Mouse (Mus musculus) hindbrain, postnatal 0 days (tissue): ENCODE measurements around the gene Bfar. TPM values are rescaled to one million over a fixed set of nuclear protein-coding genes. Genes with fewer than 3 reads are reported as not detected.

Source experiments
- ATAC-seq: fragments of 200-750 bp; cut with Nextera tagmentation; 2 replicates; pipeline ENCODE4 v1.8.0; 2017; ENCODE audit warnings: mild to moderate bottlenecking, moderate TSS enrichment, moderate library complexity
- DNase-seq: peaks from one replicate; pipeline ENCODE4 v3.0.0-alpha.2; 2015; ENCODE audit warnings: low spot score
- H3K27ac ChIP-seq: fragments of 300-500 bp; sonication (generic); 2 replicates; pipeline ENCODE4 v1.5.1; 2014; ENCODE audit warnings: mild to moderate bottlenecking
- H3K27me3 ChIP-seq: fragments of 300-500 bp; sonication (generic); 2 replicates; pipeline ENCODE4 v1.6.1; 2014; ENCODE audit warnings: low read length, mixed read lengths; ENCODE audit not compliant: insufficient read depth
- H3K36me3 ChIP-seq: fragments of 300-500 bp; sonication (generic); 2 replicates; pipeline ENCODE4 v1.6.1; 2014; ENCODE audit warnings: low read length, mixed read lengths; ENCODE audit not compliant: insufficient read depth
- H3K4me1 ChIP-seq: fragments of 300-500 bp; sonication (generic); 2 replicates; pipeline ENCODE4 v1.6.1; 2014; ENCODE audit warnings: antibody characterized with exemption, low read length, mixed read lengths; ENCODE audit not compliant: insufficient read depth
- H3K4me2 ChIP-seq: fragments of 300-500 bp; sonication (generic); 2 replicates; pipeline ENCODE4 v1.6.1; 2014; ENCODE audit warnings: low read depth, mild to moderate bottlenecking, low read length, moderate library complexity, mixed read lengths
- H3K4me3 ChIP-seq: fragments of 300-500 bp; sonication (generic); 2 replicates; pipeline ENCODE4 v1.5.1; 2014; ENCODE audit warnings: low read length
- H3K9ac ChIP-seq: fragments of 300-500 bp; sonication (generic); replicated peaks from 2 replicates; pipeline ENCODE4 v1.6.1; 2014; ENCODE audit warnings: mild to moderate bottlenecking, low read length, moderate library complexity, mixed read lengths
- H3K9me3 ChIP-seq: fragments of 300-500 bp; sonication (generic); 2 replicates; pipeline ENCODE4 v1.6.1; 2016; ENCODE audit warnings: low read length, mixed read lengths
- CTCF ChIP-seq: IDR thresholded peaks from 2 replicates; pipeline ENCODE4 v1.5.1; 2016; ENCODE audit warnings: antibody characterized with exemption, control low read depth, low read depth
- WGBS: fragments of 180-500 bp; shearing (Covaris S2); extraction: QIAGEN DNeasy Blood & Tissue Kit; methylation state at CpG from one replicate; pipeline ENCODE4 v1.1.7; 2014; 5-methylcytosine and 5-hydroxymethylcytosine counted together
- polyA plus RNA-seq: library from polyadenylated mRNA; unstranded; fragments of >200 nt; fragmentation: Nextera tagmentation; extraction: Ambion mirVana; gene quantifications from 2 replicates; pipeline ENCODE4 v1.2.1, GENCODE M21; 2015
- total RNA-seq: library from RNA; depleted of rRNA; stranded (reverse); fragments of >200 nt; gene quantifications from 2 replicates; pipeline ENCODE4 v1.2.3, GENCODE M21; 2014

Bfar gene
- total and polyA plus RNA-seq, 2 experiments from 2014 or later, result 38.9 to 40.5 TPM

GRCm38 (mm10) chr16:13673114-13673513 is 1.5 kb downstream of the Bfar start:
- Histone ChIP-seq H3K36me3 (peaks cover 15% of the 10 kb centered on the region), H3K9ac (no peak overlapping the region), H3K9me3 (no peaks in the 10 kb centered on the region), H3K27me3 (no peaks in the 10 kb centered on the region), H3K4me1 (no peaks in the 10 kb centered on the region; the same call in 1 of the 2 replicates), H3K4me3 (peak overlapping the region; percentile 93), H3K27ac (no peak overlapping the region), H3K4me2 (peak overlapping the region; percentile 78)
- no peak for TF ChIP-seq CTCF
- ATAC-seq, result no peak
- DNase-seq, result no peak
- WGBS, result 77% methylated on average over 5 of the region's 5 CpGs

- no peak overlapping the region for H3K4me2 ChIP-seq
These were observed 2.9 kb downstream of the Bfar start for GRCm38 (mm10) chr16:13674511-13674910.

GRCm38 (mm10) chr16:13678601-13679319 is 7.1 kb downstream of the Bfar start:
- H3K4me2 ChIP-seq, result no peak overlapping the region
- ATAC-seq (no peak), DNase-seq (no peak)
- no peak overlapping the region for H3K4me3 ChIP-seq
- H3K4me1 ChIP-seq, result no peaks in the 10 kb centered on the region; the same call in 1 of the 2 replicates
- WGBS, result 92% methylated on average over 3 of the region's 3 CpGs
- no peaks in the 10 kb centered on the region for H3K27me3 ChIP-seq
- no peaks in the 10 kb centered on the region for H3K9me3 ChIP-seq
- TF ChIP-seq CTCF, result no peak
- H3K27ac ChIP-seq, result no peak overlapping the region
- H3K9ac ChIP-seq, result no peak overlapping the region
- peaks cover 15% of the 10 kb centered on the region for H3K36me3 ChIP-seq

More at GRCm38 (mm10) chr16:13674511-13674910, 2.9 kb downstream of the Bfar start:
- Histone ChIP-seq H3K9me3 (no peaks in the 10 kb centered on the region), H3K9ac (no peak overlapping the region), H3K27ac (no peak overlapping the region), H3K4me3 (no peak overlapping the region), H3K27me3 (no peaks in the 10 kb centered on the region), H3K36me3 (peaks cover 15% of the 10 kb centered on the region), H3K4me1 (no peaks in the 10 kb centered on the region; the same call in 1 of the 2 replicates)
- DNase-seq (no peak), ATAC-seq (no peak)
- 96% methylated on average over 3 of the region's 3 CpGs for WGBS
- no peak for TF ChIP-seq CTCF

GRCm38 (mm10) chr16:13698998-13699397 is 27.3 kb downstream of the Bfar start:
- H3K4me3 ChIP-seq, result no peak overlapping the region
- no peak overlapping the region for H3K4me2 ChIP-seq
- no peak overlapping the region for H3K27ac ChIP-seq
- no peak overlapping the region for H3K9ac ChIP-seq
- DNase-seq, result no peak
- H3K9me3 ChIP-seq, result no peaks in the 10 kb centered on the region
- TF ChIP-seq CTCF, result peak; percentile 49
- 91% methylated on average over 7 of the region's 7 CpGs for WGBS
- ATAC-seq, result no peak
- no peaks in the 10 kb centered on the region for H3K27me3 ChIP-seq
- H3K36me3 ChIP-seq, result peaks cover 53% of the 10 kb centered on the region
- no peaks in the 10 kb centered on the region for H3K4me1 ChIP-seq

- DNase-seq (no peak), ATAC-seq (no peak)
- Histone ChIP-seq H3K9me3 (no peaks in the 10 kb centered on the region), H3K4me1 (no peaks in the 10 kb centered on the region), H3K27me3 (no peaks in the 10 kb centered on the region), H3K4me3 (no peak overlapping the region), H3K27ac (no peak overlapping the region), H3K9ac (no peak overlapping the region), H3K36me3 (peaks cover 45% of the 10 kb centered on the region), H3K4me2 (no peak overlapping the region)
- no peak for TF ChIP-seq CTCF
- 95% methylated on average over 7 of the region's 7 CpGs for WGBS
These were observed 30.5 kb downstream of the Bfar start for GRCm38 (mm10) chr16:13702184-13702583.

GRCm38 (mm10) chr16:13704676-13705075 is 33.0 kb downstream of the Bfar start:
- Histone ChIP-seq H3K4me2 (no peak overlapping the region), H3K4me1 (no peaks in the 10 kb centered on the region), H3K27ac (no peak overlapping the region), H3K4me3 (no peak overlapping the region), H3K27me3 (no peaks in the 10 kb centered on the region), H3K36me3 (peaks cover 20% of the 10 kb centered on the region; the same call in 1 of the 2 replicates), H3K9ac (no peak overlapping the region), H3K9me3 (no peaks in the 10 kb centered on the region)
- ATAC-seq (no peak), DNase-seq (no peak)
- WGBS, result 97% methylated on average over 10 of the region's 10 CpGs
- no peak for TF ChIP-seq CTCF

GRCm38 (mm10) chr16:13714910-13715309 is 43.3 kb downstream of the Bfar start:
- no peak for ATAC-seq

More at GRCm38 (mm10) chr16:13714910-13715309, 43.3 kb downstream of the Bfar start:
- H3K36me3 ChIP-seq, result no peaks in the 10 kb centered on the region
- H3K27ac ChIP-seq, result no peak overlapping the region
- no peak overlapping the region for H3K4me3 ChIP-seq
- DNase-seq, result no peak
- TF ChIP-seq CTCF, result no peak
- H3K9me3 ChIP-seq, result no peaks in the 10 kb centered on the region
- 94% methylated on average over 3 of the region's 3 CpGs for WGBS
- no peak overlapping the region for H3K4me2 ChIP-seq
- H3K27me3 ChIP-seq, result no peaks in the 10 kb centered on the region
- H3K9ac ChIP-seq, result no peak overlapping the region
- no peaks in the 10 kb centered on the region for H3K4me1 ChIP-seq
